Mouse (Mus musculus) liver, postnatal 0 days (tissue): Measurements from ENCODE around the gene Pmfbp1.

Experiments
- CTCF ChIP-seq: sonication (generic); IDR thresholded peaks from 2 replicates; pipeline ENCODE4 v1.5.1; 2016; ENCODE audit warnings: antibody characterized with exemption, low read depth
- EP300 ChIP-seq: IDR thresholded peaks from 2 replicates; pipeline ENCODE4 v1.6.1; 2016; ENCODE audit warnings: antibody characterized with exemption, low read depth, mild to moderate bottlenecking

GRCm38 (mm10) chr8:109571139-109571538 is 77.3 kb downstream of the Pmfbp1 start:
- TF ChIP-seq CTCF (no peak), EP300 (no peak)
